Mouse (Mus musculus) neural tube, embryonic 12.5 days (tissue): Measurements from ENCODE around the gene Neurl2. TPM values are rescaled to one million over a fixed set of nuclear protein-coding genes. Genes with fewer than 3 reads are reported as not detected.

Experiments
- polyA plus RNA-seq: library from polyadenylated mRNA; unstranded; fragments of >200 nt; fragmentation: Nextera tagmentation; extraction: Ambion mirVana; gene quantifications from 2 replicates; pipeline ENCODE4 v1.2.1, GENCODE M21; 2016

Neurl2 gene
- polyA plus RNA-seq, 1 experiment from 2014 or later, result 4.5 TPM

Other genes with a start within 250 kb of the Neurl2 start
- not detected in 2 replicates for gene Wfdc6a, start 248.0 kb downstream of the Neurl2 start, polyA plus RNA-seq
- not detected in 2 replicates for gene Eppin, start 239.9 kb downstream of the Neurl2 start, polyA plus RNA-seq
- not detected in 2 replicates for gene Wfdc6b, start 219.9 kb downstream of the Neurl2 start, polyA plus RNA-seq
- not detected in 2 replicates for gene Wfdc8, start 219.8 kb downstream of the Neurl2 start, polyA plus RNA-seq
- not detected in 2 replicates for gene Wfdc16, start 194.7 kb downstream of the Neurl2 start, polyA plus RNA-seq
- gene Wfdc10, start 177.4 kb downstream of the Neurl2 start, polyA plus RNA-seq, result 0.48 and 0.51 TPM in 2 replicates
- gene Wfdc9, start 176.9 kb downstream of the Neurl2 start, polyA plus RNA-seq, result not detected in 2 replicates
- gene Wfdc11, start 159.4 kb downstream of the Neurl2 start, polyA plus RNA-seq, result not detected in 2 replicates
- gene Wfdc13, start 148.3 kb downstream of the Neurl2 start, polyA plus RNA-seq, result not detected in 2 replicates
- not detected in 2 replicates for gene Spint4, start 135.0 kb downstream of the Neurl2 start, polyA plus RNA-seq
- not detected in 2 replicates for gene Spint5, start 118.2 kb downstream of the Neurl2 start, polyA plus RNA-seq
- 0.44 and 0.72 TPM in 2 replicates for gene Wfdc3, start 87.5 kb downstream of the Neurl2 start, polyA plus RNA-seq
- gene Dnttip1, start 87.5 kb downstream of the Neurl2 start, polyA plus RNA-seq, result 85.6 and 92.2 TPM in 2 replicates
- gene Ube2c, start 63.6 kb downstream of the Neurl2 start, polyA plus RNA-seq, result 311 and 340 TPM in 2 replicates
- 26.2 and 36.5 TPM in 2 replicates for gene Tnnc2, start 53.5 kb downstream of the Neurl2 start, polyA plus RNA-seq
- gene Snx21, start 47.6 kb downstream of the Neurl2 start, polyA plus RNA-seq, result 14.2 and 15.6 TPM in 2 replicates
- 15.9 and 19.6 TPM in 2 replicates for gene Acot8, start 28.6 kb downstream of the Neurl2 start, polyA plus RNA-seq
- gene Zswim3, start 28.4 kb downstream of the Neurl2 start, polyA plus RNA-seq, result 11.8 and 14.1 TPM in 2 replicates
- gene Zswim1, start 10.8 kb downstream of the Neurl2 start, polyA plus RNA-seq, result 22.8 and 23.7 TPM in 2 replicates
- gene Spata25, start 4.9 kb downstream of the Neurl2 start, polyA plus RNA-seq, result not detected in 2 replicates
- gene Ctsa, start 583 bp downstream of the Neurl2 start, polyA plus RNA-seq, result 105 and 114 TPM in 2 replicates
- 87.9 and 93.1 TPM in 2 replicates for gene Pltp, start 24.3 kb upstream of the Neurl2 start, polyA plus RNA-seq
- gene Pcif1, start 45.8 kb upstream of the Neurl2 start, polyA plus RNA-seq, result 83.4 and 86.4 TPM in 2 replicates
- gene Zfp335, start 78.3 kb upstream of the Neurl2 start, polyA plus RNA-seq, result 14.5 and 17.2 TPM in 2 replicates
- 5.0 TPM in 2 replicates for gene Mmp9, start 107.3 kb upstream of the Neurl2 start, polyA plus RNA-seq
- gene Slc12a5, start 127.3 kb upstream of the Neurl2 start, polyA plus RNA-seq, result 12.7 and 13.9 TPM in 2 replicates
- 121 and 123 TPM in 2 replicates for gene Ncoa5, start 201.4 kb upstream of the Neurl2 start, polyA plus RNA-seq
- gene Cd40, start 222.2 kb upstream of the Neurl2 start, polyA plus RNA-seq, result 6.8 and 8.0 TPM in 2 replicates